Mouse (Mus musculus): ENCODE results near the gene D630003M21Rik.
A peak's percentile ranks its signal among the peaks of the same experiment; 100 is the strongest.

The D630003M21Rik gene

DNA sequence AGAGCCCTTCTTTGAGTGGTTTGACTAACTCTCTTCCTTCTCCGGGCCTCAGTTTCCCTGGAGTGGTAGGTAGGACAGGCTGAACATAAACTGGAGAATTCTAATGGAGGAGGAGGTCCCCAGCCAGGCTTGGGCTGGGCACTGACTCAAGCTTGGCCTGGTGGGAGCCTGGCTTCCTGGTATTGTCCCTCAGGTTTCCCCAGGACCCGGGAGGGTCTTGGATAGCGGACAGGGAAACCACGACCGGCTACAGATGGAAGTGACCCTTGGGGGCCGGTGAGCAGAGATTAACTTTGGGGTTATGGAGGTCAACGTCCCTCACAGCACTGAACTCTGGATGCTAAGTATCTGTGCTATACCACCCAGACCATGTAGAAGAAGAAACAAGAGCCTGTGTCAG, 87.8 kb downstream of the D630003M21Rik start:
- no peak for DNase-seq (ENCODE audit: low read depth, low spot score)

DNA sequence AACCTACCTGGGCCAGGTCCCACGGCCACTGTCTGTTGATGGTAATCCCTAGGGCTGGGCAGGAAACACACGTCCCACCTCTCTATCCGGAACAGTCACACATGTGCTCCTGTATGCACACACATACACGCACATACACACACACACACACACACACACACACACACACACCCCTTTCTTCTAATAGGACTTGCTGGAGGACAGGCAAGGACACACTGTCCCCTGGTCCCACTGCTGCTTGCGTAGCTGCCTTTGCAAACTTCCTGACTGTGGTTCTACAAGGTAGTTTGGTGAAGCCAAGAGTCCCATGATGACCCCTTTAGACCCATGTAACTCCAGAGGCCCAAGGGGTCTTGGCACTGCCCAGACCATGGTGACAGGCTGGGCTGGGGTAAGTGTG, 88.4 kb downstream of the D630003M21Rik start:
- no peak for DNase-seq (ENCODE audit: low read depth, low spot score)

DNA sequence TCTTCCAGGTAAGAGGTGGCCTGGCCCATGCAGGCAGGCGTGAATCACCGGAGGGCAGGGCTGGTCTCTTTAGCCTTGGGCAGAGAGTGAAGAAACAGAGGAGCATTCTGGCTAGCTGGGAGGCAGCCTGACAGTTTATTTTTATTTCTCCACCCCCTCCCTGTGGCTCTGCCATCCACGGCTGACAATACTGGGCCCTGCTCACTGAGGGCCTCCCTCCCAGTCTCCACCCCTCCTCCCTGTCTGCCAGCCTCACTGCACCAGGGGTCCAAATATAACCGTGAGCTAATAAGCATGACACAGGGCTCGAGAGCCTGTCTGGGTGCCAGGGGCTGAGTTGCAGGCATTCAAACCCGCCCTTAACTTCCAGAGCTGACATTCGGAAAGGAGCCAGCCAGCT, 89.4 kb downstream of the D630003M21Rik start:
- peak; percentile 36 for DNase-seq (ENCODE audit: low read depth, low spot score)

DNA sequence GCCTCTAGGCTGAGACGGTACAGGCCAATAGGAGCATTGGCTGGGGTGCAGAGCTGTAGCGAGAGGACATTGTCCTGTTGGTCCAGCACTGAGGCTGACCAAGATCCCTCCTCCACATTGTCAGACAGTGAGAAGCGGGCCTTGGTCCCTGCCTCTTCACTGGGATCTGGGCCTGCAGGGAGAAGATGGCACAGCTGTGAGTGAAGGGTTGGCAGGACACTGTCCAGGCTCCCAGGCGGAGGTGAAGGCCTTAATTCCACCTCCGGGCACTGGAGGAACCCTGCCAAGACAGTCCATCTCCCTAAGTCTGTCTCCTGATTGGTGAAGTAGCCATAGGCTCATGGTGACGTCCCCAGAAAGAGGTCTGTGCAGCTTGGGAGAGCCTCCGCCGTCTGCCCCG, 90.2 kb downstream of the D630003M21Rik start:
- DNase-seq (ENCODE audit: low read depth, low spot score) = no peak

DNA sequence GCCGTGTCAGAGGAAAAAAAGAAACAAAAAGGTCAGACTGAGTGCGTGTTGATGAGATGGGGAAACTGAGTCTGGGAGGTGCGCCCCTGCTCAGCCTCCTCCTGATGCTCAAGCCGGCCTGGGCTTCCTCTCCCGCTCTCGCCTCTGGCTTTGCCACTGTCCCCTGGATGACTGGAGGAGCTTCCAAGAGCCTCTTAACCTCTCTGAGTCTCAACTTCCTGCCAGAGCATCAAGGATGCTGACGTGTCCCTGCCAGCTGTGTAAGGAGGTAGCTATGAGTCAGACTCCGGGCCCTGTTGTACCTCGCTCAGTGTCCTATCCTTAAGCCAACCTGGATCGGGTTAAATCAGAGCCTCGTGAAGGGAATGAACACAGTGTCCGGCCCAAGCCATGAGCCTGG, 91.3 kb downstream of the D630003M21Rik start:
- no peak for DNase-seq (ENCODE audit: low read depth, low spot score)

DNA sequence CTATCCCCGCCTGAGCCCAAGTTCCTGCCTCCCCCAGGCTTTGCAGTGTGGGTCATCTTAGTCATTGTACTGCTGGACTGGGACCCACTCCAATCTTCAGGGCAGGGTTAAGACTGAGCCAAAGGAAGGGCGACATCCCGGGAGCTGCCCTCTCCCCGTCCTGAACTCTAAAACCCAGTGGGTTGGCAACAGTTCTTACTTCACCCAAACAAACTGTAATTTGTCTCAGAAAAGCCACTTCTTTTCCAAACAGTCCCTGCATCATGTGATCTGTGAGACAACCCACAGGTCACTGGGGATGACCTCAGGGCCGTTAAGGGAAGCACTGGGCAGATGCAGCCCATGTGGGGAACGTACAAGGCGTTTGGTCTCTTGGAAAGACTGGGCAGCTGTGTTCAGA, 92.8 kb downstream of the D630003M21Rik start:
- DNase-seq (ENCODE audit: low read depth, low spot score) = no peak

DNA sequence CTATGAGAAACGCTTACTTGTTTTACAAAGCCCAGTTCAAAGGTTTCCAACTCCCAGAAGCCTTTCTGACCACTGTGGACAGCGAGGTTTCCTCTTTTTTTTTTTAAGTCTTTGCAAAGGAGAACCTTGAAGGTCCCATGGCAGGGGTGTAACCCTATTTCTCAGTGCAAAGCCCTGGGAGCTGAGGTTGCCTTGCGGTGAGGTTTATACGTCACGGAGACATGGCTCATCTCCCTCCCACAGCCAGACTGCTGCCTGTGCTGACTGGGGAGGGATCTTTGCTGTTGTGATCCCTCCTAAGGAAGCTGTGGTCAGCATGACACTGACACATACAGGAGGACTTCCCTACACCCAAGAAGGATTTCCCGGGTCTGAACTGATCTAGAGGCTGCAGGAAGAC, 96.0 kb downstream of the D630003M21Rik start:
- DNase-seq (ENCODE audit: low read depth, low spot score) = no peak
